Mouse (Mus musculus): ENCODE measurements around the gene Ambra1. TPM values are rescaled to one million over a fixed set of nuclear protein-coding genes. Genes with fewer than 3 reads are reported as not detected.

Gene Ambra1
- polyA plus RNA-seq, 1 experiment: 12.3 TPM

- DNase-seq (ENCODE audit: low spot score): no peak
These were observed 229.8 kb downstream of the Ambra1 start for GRCm38 (mm10) chr2:91959544-91960410.

GRCm38 (mm10) chr2:91960459-91960858 is 230.5 kb downstream of the Ambra1 start:
- DNase-seq (ENCODE audit: low spot score): no peak

GRCm38 (mm10) chr2:91961901-91962761 is 232.2 kb downstream of the Ambra1 start:
- no peak for DNase-seq (ENCODE audit: low spot score)

GRCm38 (mm10) chr2:91962864-91963401 is 233.0 kb downstream of the Ambra1 start:
- no peak for DNase-seq (ENCODE audit: low spot score)

GRCm38 (mm10) chr2:91963443-91963932 is 233.6 kb downstream of the Ambra1 start:
- DNase-seq (ENCODE audit: low spot score): peak; percentile 99

- no peak for DNase-seq (ENCODE audit: low spot score)
These were observed 234.8 kb downstream of the Ambra1 start for GRCm38 (mm10) chr2:91964610-91965204.

GRCm38 (mm10) chr2:91965417-91965816 is 235.5 kb downstream of the Ambra1 start:
- no peak for DNase-seq (ENCODE audit: low spot score)

- no peak for DNase-seq (ENCODE audit: low spot score)
These were observed 236.4 kb downstream of the Ambra1 start for GRCm38 (mm10) chr2:91966367-91966766.

GRCm38 (mm10) chr2:91967962-91968361 is 238.0 kb downstream of the Ambra1 start:
- no peak for DNase-seq (ENCODE audit: low spot score)

Other genes with a start within 250 kb of the Ambra1 start
- 19.6 and 22.9 TPM in 2 replicates for gene Ckap5, start 203.4 kb upstream of the Ambra1 start, polyA plus RNA-seq (2012; rRNA removed)
- gene F2, start 93.7 kb upstream of the Ambra1 start, polyA plus RNA-seq (2012; rRNA removed): 0.25 and 0.33 TPM in 2 replicates
- gene Zfp408, start 80.3 kb upstream of the Ambra1 start, polyA plus RNA-seq (2012; rRNA removed): 15.3 and 16.5 TPM in 2 replicates
- 127 and 128 TPM in 2 replicates for gene Arhgap1, start 80.3 kb upstream of the Ambra1 start, polyA plus RNA-seq (2012; rRNA removed)
- 37.0 and 38.0 TPM in 2 replicates for gene Atg13, start 19.6 kb upstream of the Ambra1 start, polyA plus RNA-seq (2012; rRNA removed)
- 5.5 and 8.4 TPM in 2 replicates for gene Harbi1, start 19.3 kb upstream of the Ambra1 start, polyA plus RNA-seq (2012; rRNA removed)
- gene Chrm4, start 197.1 kb downstream of the Ambra1 start, polyA plus RNA-seq (2012; rRNA removed): 0.06 and 0.11 TPM in 2 replicates
- gene Mdk, start 202.2 kb downstream of the Ambra1 start, polyA plus RNA-seq (2012; rRNA removed): 34.7 and 37.5 TPM in 2 replicates
- 0.03 TPM in 1 of 2 replicates, not detected in the other for gene Gm9821, start 215.6 kb downstream of the Ambra1 start, polyA plus RNA-seq (2012; rRNA removed)
- 135 and 148 TPM in 2 replicates for gene Dgkz, start 245.7 kb downstream of the Ambra1 start, polyA plus RNA-seq (2012; rRNA removed)